Mouse (Mus musculus) embryonic stem cell, embryonic (primary cell): Measurements from ENCODE around the gene Fopnl.

Experiments
- CTCF ChIA-PET, 4 experiments: fragments of 300-600 bp in 2 of 4; fragments of 350-600 bp in 2 of 4; sonication (Branson Sonifier 250); formaldehyde crosslinking; loops; one replicate each; lab custom pipeline; 2022; ENCODE audit warnings: inconsistent platforms in 2 of 4; lab: Charles Lee
- POLR2A ChIA-PET, 4 experiments: fragments of 300-600 bp in 2 of 4; fragments of 350-600 bp in 2 of 4; sonication (Branson Sonifier 250); formaldehyde crosslinking; loops; one replicate each; lab custom pipeline; 2022; ENCODE audit warnings: antibody characterized with exemption in 4 of 4, inconsistent platforms in 1 of 4; lab: Charles Lee

Fopnl gene

DNA sequence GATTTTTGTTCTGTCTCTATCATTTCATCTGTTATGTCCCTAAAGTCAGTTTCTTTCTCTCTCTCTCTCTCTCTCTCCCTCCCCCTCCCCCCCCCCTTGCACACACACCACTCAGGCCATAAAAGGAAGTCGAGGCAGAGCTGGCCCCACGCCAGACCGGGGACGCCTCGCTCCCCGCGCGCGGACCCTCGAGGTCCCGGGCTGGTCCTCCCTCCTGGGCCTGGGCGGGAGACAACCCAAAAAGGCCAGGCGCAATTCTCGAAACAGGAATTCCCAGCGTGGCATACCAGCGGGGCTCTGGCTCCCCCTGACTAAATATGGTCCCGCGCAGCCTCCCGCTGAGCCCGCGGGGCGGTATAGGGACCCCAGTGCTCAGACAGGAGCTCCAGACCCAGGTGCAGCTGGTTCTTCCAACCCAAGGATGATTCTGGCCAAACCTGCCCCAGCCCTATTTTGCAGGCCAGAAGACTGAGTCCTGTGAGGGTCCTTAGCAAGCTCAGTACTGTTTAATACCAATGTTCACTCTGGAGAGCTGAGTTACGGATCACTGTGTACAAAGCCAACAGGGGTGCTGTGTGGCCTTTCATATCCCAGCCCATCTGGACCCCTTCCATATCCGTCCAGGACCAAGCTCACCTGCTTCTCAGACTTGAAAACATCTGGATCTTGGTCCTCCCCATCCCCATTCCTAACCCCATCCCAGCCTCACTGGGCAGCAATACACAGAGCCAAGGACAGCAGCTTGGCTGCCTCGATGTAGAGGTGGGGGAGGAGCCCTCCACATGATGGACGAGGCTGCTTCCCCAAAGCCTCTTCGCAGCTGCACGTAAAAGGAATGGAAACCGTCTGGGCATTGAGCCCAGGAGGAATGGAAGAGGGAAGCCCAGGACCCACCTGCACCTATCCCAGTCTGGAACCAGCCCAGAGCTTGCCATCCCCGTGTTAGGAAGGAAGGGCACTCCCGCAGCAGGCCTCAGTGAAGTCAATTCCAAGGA lies 24.7 kb downstream of the Fopnl start:
- ChIA-PET POLR2A (interaction anchor here (0.6 to 2.7 kb wide), 17 partner anchors 9 to 392 kb away, joined by 3 to 10 read pairs (median 4); partner anchors contain the start of genes Abcc1 (in 1 of the 4) and Fopnl (in 1 of the 4)), CTCF (interaction anchor here (0.5 to 1.8 kb wide), 12 partner anchors 11 to 86 kb away, joined by 3 to 7 read pairs (median 4); no protein-coding TSS in a partner anchor)

GRCm38 (mm10) chr16:14291223-14291622 lies 26.0 kb downstream of the Fopnl start, which contains the start of gene Myh11:
Myh11 (minus strand) TSS chr16:14291372.
- ChIA-PET POLR2A (interaction anchor here in 1 of 4 experiments (0.6 to 1.5 kb wide), 3 partner anchors 9 to 168 kb away, joined by 3 to 5 read pairs (median 4); no protein-coding TSS in a partner anchor), CTCF (interaction anchor here in 3 of 4 experiments (0.6 to 1.4 kb wide), 6 partner anchors 9 to 124 kb away, joined by 3 to 9 read pairs (median 4); no protein-coding TSS in a partner anchor)

- POLR2A ChIA-PET: no interaction called here
- CTCF ChIA-PET: interaction anchor here in 1 of 4 experiments (0.6 kb wide), 1 partner anchor 10 kb away, joined by 5 read pairs; no protein-coding TSS in a partner anchor
These were observed 44.7 kb downstream of the Fopnl start for GRCm38 (mm10) chr16:14272374-14272965.

DNA sequence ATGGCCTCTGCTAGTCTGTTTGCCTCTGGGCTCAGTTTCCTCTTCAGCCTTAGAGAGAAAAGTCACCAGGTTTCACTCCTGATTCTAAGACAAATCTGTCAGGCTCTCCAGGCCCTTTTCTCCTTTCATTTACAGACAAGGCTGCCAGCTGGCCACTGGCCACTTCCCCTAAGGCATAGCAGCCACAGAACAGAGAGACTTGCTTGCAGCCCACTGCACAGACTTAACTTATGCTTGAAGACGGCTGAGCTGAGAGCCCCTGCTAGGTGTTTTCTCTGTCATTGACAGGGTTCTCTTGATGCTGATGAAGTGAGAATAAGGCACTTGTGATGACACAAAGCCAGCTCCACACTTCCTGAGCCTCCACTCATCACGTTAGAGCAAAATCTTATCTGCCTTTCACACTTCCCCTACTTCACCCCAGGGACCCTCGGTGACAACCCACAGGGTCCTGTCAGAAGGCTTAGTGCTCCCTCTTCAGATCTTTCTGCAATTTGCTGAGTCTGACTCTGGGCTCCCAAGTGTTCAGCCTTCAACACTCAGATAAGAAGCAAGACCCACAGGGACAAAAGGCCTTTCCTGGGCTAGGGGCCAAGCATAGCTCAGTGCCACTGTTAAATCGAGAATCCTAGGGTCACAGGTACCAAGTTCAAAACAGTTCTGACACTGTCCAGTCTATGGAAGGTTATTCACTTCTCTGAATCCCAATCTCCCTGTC lies 51.8 kb downstream of the Fopnl start:
- CTCF ChIA-PET: no interaction called here

DNA sequence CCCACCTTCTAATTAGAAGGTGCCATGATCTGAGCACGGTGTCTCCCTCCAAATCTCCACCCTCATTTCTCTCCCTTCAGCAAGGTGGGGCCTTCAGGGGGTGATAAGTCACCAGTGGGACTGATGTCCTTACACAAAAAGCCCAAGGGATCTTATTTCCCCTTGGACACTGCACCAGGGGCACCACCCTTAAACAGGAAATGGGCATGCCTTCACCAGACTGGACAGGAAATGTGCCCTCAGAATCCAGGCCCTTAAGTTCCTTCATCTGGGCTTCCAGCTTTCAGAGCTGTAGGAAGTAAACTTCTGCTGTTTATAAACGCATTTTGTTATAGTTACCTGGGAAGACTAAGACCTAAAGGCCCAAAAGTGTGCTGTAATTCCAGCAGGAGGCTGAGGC lies 52.7 kb downstream of the Fopnl start:
- ChIA-PET CTCF (no interaction called here), POLR2A (no interaction called here)

More for the DNA sequence above, 51.8 kb downstream of the Fopnl start:
- POLR2A ChIA-PET: no interaction called here

- CTCF ChIA-PET: interaction anchor here in 1 of 4 experiments (1.4 kb wide), 1 partner anchor 21 kb away, joined by 3 read pairs; no protein-coding TSS in a partner anchor
- POLR2A ChIA-PET: interaction anchor here in 1 of 4 experiments (0.7 kb wide), 1 partner anchor 1069 kb away, joined by 3 read pairs; no protein-coding TSS in a partner anchor
These were observed 54.0 kb downstream of the Fopnl start for GRCm38 (mm10) chr16:14263241-14263640.

DNA sequence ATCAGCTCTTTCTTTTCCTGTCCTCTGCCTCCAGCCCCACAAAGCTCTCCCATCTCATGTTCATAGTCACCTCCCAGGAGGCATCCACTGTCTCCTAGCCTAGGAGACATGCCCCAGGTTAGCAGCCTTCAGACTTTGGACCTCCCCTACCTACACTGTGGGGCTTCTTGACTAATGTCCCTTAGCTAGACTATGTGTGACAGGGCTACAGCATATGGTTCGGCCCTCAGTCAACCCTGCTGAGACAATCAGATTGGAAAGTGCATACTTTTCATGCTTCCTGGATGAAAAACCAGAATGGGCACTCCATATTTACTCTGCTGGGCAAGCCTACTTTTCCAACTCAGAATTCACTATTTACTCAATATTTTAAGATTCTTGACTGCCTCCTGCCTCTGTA lies 54.8 kb downstream of the Fopnl start:
- ChIA-PET POLR2A (no interaction called here), CTCF (interaction anchor here in 1 of 4 experiments (0.5 kb wide), 1 partner anchor 857 kb away, joined by 7 read pairs; no protein-coding TSS in a partner anchor)

- POLR2A ChIA-PET: no interaction called here
These were observed 58.3 kb downstream of the Fopnl start for GRCm38 (mm10) chr16:14258856-14259255.

GRCm38 (mm10) chr16:14253586-14253985 lies 63.6 kb downstream of the Fopnl start:
- ChIA-PET POLR2A (interaction anchor here in 1 of 4 experiments (1.0 kb wide), 1 partner anchor 32 kb away, joined by 3 read pairs; no protein-coding TSS in a partner anchor), CTCF (interaction anchor here in 1 of 4 experiments (0.7 kb wide), 1 partner anchor 17 kb away, joined by 3 read pairs; no protein-coding TSS in a partner anchor)

More at GRCm38 (mm10) chr16:14258856-14259255, 58.3 kb downstream of the Fopnl start:
- CTCF ChIA-PET: interaction anchor here in 3 of 4 experiments (0.6 to 1.5 kb wide), 3 partner anchors 22 to 471 kb away, joined by 3 to 9 read pairs (median 6); no protein-coding TSS in a partner anchor

- ChIA-PET CTCF (interaction anchor here in 1 of 4 experiments (0.7 kb wide), 1 partner anchor 16 kb away, joined by 3 read pairs; no protein-coding TSS in a partner anchor), POLR2A (no interaction called here)
These were observed 64.3 kb downstream of the Fopnl start for GRCm38 (mm10) chr16:14252877-14253276.

- ChIA-PET CTCF (no interaction called here), POLR2A (no interaction called here)
These were observed 67.3 kb downstream of the Fopnl start for GRCm38 (mm10) chr16:14249913-14250312.
